Mouse (Mus musculus) heart, postnatal 10 days (tissue): ENCODE data around the gene Epha3. TPM values are rescaled to one million over a fixed set of nuclear protein-coding genes. Genes with fewer than 3 reads are reported as not detected.

Experiments used
- DNase-seq, 2 experiments: peaks; one replicate each; pipeline ENCODE4 v3.0.0; 2021
- intact Hi-C: fragments of 180-260 bp; cut with DNase I; formaldehyde crosslinking; loops from one replicate; pipeline ENCODE4 v1.15.1; 2025
- total RNA-seq, 2 experiments: library from RNA; stranded (reverse); gene quantifications; 2 replicates each; pipeline ENCODE4 v1.2.3; 2021

Epha3 gene
- total RNA-seq, 2 experiments from 2014 or later: 1.6 to 1.9 TPM

- DNase-seq: no peak
- intact Hi-C loops: no loop called here
Observed at GRCm38 (mm10) chr16:63793805-63794204, 70.2 kb downstream of the Epha3 start.

DNA sequence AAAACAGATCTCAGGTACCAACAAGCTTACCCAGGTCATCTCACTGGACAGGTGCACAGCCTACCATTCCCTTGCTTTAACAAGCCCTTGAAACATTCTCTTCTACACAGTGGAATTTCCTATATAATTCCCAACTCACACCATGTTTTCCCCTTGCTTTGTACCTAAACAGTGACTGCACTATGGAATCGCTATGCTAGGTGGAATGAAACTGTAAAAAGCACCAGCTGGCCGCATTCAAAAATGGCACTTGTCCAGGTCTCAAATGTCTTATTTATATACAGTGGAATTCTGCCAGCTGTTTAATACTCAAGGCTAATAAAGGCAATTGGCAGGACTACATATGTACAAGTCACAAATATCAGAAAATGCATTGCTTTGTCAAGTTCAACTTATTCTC, 71.9 kb downstream of the Epha3 start:
- no peak for DNase-seq
- intact Hi-C loops: no loop called here

GRCm38 (mm10) chr16:63783544-63783943, 80.4 kb downstream of the Epha3 start:
- no peak for DNase-seq
- intact Hi-C loops: no loop called here

DNA sequence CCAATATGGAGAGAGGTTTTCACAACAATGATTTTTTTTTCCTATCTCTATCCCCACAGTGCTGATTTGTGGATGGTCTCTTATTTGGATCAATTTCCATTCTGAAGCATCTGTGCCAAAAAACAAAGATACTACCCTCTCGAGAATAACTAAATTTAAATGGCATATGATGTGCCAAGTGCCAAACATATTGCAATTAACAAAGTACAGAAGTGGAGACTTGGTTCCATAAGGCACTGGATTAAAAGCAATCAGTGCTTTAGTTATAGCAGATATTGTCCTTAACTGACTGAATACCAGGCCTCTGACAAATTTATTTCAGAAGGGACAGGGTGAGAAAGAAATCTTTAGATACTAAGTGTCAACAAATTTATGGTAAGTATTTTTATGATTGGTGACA, 81.9 kb downstream of the Epha3 start:
- no peak for DNase-seq
- intact Hi-C loops: no loop called here

DNA sequence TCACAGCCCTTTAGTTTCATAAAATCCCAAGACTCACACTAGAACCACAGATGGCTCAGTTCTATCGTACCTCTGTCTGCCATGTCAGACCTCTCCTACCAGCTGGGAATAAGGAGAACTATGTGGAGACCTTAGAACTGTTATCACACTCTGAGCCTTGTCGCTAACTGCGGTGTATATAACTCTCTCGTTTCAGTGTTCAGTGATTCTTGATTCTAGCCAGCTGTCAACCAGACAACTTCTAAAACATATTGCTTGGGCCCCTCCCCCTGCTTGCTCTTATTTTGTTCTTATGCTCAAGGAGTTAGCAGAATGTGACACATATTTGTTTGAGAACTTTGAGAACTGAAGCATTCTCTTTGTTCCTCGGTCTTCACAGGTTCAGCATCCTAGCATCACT, 83.8 kb downstream of the Epha3 start:
- intact Hi-C loops: no loop called here
- no peak for DNase-seq

GRCm38 (mm10) chr16:63777811-63778210, 86.2 kb downstream of the Epha3 start:
- DNase-seq: no peak
- intact Hi-C loops: no loop called here

GRCm38 (mm10) chr16:63772566-63772965, 91.4 kb downstream of the Epha3 start:
- intact Hi-C loops: no loop called here
- DNase-seq: no peak

GRCm38 (mm10) chr16:63767589-63767988, 96.4 kb downstream of the Epha3 start:
- no peak for DNase-seq
- intact Hi-C loops: no loop called here

DNA sequence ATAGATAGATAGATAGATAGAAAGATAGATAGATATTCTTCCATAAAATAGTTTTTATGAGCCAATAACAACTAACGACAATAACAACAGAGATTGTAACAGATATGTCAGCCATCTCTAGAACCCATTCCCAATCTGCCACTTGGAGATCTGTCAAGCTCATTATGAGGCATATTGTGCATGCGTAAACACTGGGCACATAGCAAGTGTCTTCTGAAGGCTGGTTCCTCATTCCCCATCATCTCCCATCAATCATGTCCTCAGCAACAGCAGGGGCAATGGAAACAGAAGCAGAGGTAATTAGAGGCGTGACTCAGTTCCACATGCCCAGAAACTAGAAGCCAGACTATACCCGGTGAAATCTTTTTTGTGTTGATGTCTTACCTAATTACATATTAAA, 102.8 kb downstream of the Epha3 start:
- intact Hi-C loops: no loop called here
- DNase-seq: no peak

GRCm38 (mm10) chr16:63760112-63760511, 103.9 kb downstream of the Epha3 start:
- DNase-seq: no peak
- intact Hi-C loops: no loop called here

- DNase-seq: no peak
- intact Hi-C loops: no loop called here
Observed at GRCm38 (mm10) chr16:63753052-63753451, 110.9 kb downstream of the Epha3 start.

GRCm38 (mm10) chr16:63747817-63748216, 116.2 kb downstream of the Epha3 start:
- intact Hi-C loops: no loop called here
- DNase-seq: no peak

GRCm38 (mm10) chr16:63745465-63745864, 118.5 kb downstream of the Epha3 start:
- intact Hi-C loops: no loop called here

GRCm38 (mm10) chr16:63743208-63743854, 120.6 kb downstream of the Epha3 start:
- DNase-seq: no peak
- intact Hi-C loops: no loop called here

More at GRCm38 (mm10) chr16:63745465-63745864, 118.5 kb downstream of the Epha3 start:
- no peak for DNase-seq

DNA sequence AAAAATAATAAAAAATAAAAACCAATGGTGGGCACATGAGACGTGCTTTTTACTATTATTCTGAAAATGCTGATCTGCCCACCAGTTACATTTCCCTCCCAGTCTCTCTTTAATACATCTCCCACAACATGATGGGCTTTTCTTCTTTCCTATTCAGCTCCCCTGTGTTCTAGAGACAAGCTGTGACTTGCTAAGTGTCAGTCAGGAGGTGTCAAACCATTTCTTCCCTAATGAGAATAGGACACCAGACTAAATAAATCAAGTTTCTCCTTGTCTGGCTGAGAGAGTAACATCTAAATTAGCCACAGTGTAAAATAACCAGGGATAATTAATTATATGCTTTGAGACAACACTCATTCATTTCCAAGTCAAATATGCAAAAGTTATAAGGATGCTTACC, 144.7 kb downstream of the Epha3 start:
- DNase-seq: no peak
- intact Hi-C loops: no loop called here

- intact Hi-C loops: no loop called here
- DNase-seq: no peak
Observed at GRCm38 (mm10) chr16:63717317-63717716, 146.7 kb downstream of the Epha3 start.

DNA sequence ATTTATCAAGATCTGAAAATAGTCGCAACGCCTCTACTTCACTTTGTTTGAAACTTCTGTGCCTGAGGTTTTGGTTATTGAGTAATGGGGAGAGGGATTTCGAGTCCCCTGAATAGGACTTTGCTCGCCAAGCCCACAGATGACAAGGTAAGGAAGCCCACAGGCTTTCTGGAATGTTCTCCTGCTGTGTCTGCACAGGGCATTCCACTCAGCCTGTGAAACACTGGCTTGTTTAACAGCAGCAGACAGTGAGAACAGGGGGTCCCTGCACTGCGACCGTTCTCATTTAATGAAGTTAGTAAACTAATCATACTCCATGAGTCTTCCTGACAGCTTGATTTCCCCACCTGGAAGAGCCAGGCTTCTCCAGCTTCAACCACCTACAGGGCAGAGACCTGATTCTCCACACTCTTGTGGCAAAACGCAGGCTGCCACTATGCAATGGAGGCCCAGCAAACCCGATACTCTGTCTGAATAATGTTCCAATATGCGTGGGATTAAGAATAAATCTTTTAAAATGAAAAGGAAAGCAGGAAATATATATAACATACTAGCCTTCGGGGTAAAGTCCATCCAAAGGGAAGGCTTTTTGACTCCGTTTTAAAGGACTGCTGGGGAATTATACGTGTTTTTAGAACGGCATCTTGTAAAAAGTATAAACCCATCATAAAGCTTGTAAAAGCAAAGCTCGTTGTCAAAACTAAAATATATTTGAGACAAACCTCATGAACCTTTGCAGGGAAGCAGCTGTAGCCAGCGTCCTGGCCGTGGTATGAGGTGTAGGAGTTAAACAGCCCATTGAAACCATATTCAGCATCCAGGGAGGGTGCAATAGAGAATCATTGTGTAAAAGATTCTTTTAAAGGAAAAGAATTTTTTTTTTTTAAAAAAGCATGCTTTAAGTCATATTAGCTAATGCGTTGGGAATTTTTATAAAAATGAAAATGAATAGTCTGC, 156.8 kb downstream of the Epha3 start:
- intact Hi-C loops: no loop called here
- no peak for DNase-seq

- peak; percentile 20 to 32 for DNase-seq
- intact Hi-C loops: no loop called here
Observed at GRCm38 (mm10) chr16:63689371-63689770, 174.6 kb downstream of the Epha3 start.

- intact Hi-C loops: no loop called here
- no peak for DNase-seq
Observed at GRCm38 (mm10) chr16:63684211-63684610, 179.8 kb downstream of the Epha3 start.

DNA sequence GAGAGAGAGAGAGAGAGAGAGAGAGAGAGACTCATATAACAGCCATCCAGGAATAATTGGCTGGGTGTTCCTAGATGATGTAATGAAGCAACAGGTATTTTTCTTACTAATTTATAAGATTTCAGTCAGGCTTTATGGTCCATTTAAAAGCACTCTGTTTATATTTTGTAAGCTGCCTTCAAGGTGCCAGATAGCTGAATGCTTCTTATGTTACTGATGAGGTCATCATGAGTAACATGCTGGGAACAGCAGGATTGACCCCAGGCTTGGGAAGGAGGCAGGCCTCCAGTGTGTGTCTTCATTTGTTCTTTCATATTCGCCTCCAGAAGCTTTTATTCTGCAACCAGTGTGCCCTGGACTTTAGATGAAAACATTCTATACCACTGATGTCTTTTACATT, 189.5 kb downstream of the Epha3 start:
- DNase-seq: no peak
- intact Hi-C loops: no loop called here

GRCm38 (mm10) chr16:63673236-63673840, 190.6 kb downstream of the Epha3 start:
- DNase-seq: peak; percentile 26 to 28
- intact Hi-C loops: no loop called here
